Mouse (Mus musculus) common myeloid progenitor, adult 5-6 weeks (primary cell): ENCODE results near the gene Upf1. TPM values are rescaled to one million over a fixed set of nuclear protein-coding genes. Genes with fewer than 3 reads are reported as not detected.

Source experiments
- ATAC-seq: replicated peaks from 2 replicates; pipeline ENCODE4 v1.8.0; 2016; ENCODE audit warnings: low read depth, mild to moderate bottlenecking, moderate TSS enrichment, inconsistent platforms; ENCODE audit not compliant: poor library complexity, severe bottlenecking
- total RNA-seq: library from RNA; stranded (forward); fragments of 200-1000, 187-1606 nt; gene quantifications from 2 replicates; pipeline ENCODE4 v1.2.3, GENCODE M21; 2017

The Upf1 gene
- total RNA-seq, 1 experiment from 2014 or later, result 36.7 TPM

- peak; percentile 9; the same call in 1 of the 2 replicates for ATAC-seq
Observed at GRCm38 (mm10) chr8:70329835-70330740, 23.0 kb downstream of the Upf1 start.

- no peak for ATAC-seq
Observed at GRCm38 (mm10) chr8:70329124-70329834, 23.8 kb downstream of the Upf1 start, which contains the start of gene Gdf1. Gene Gdf1, plus strand, starts transcription at chr8:70329817.

GRCm38 (mm10) chr8:70327512-70327911 lies 25.6 kb downstream of the Upf1 start:
- no peak for ATAC-seq

- 0 out of 2 replicates have a peak, but pooled peaks have one; percentile 36 for ATAC-seq
Observed at GRCm38 (mm10) chr8:70323716-70324115, 29.4 kb downstream of the Upf1 start.

GRCm38 (mm10) chr8:70317872-70318271 lies 35.2 kb downstream of the Upf1 start:
- ATAC-seq, result no peak

GRCm38 (mm10) chr8:70316511-70317504 lies 36.3 kb downstream of the Upf1 start:
- ATAC-seq, result peak; percentile 27

GRCm38 (mm10) chr8:70315624-70316510 lies 37.2 kb downstream of the Upf1 start, which contains the start of gene Cers1:
Gene Cers1, plus strand, starts transcription at chr8:70315775.
- peak; percentile 54 for ATAC-seq

GRCm38 (mm10) chr8:70313399-70313798 lies 39.7 kb downstream of the Upf1 start:
- no peak for ATAC-seq

GRCm38 (mm10) chr8:70309311-70309710 lies 43.8 kb downstream of the Upf1 start:
- ATAC-seq, result peak; percentile 64; the same call in 1 of the 2 replicates

GRCm38 (mm10) chr8:70302901-70303300 lies 50.2 kb downstream of the Upf1 start:
- ATAC-seq, result no peak

- ATAC-seq, result peak; percentile 93
Observed at GRCm38 (mm10) chr8:70302358-70302890, 50.7 kb downstream of the Upf1 start, which contains the start of the genes Ddx49 and Cope. Gene Ddx49, minus strand, starts transcription at chr8:70302489. Gene Cope, plus strand, starts transcription at chr8:70302518.

- 0 out of 2 replicates have a peak, but pooled peaks have one; percentile 20 for ATAC-seq
Observed at GRCm38 (mm10) chr8:70300881-70301280, 52.2 kb downstream of the Upf1 start.

GRCm38 (mm10) chr8:70293988-70294405 lies 59.1 kb downstream of the Upf1 start:
- no peak for ATAC-seq

- ATAC-seq, result no peak
Observed at GRCm38 (mm10) chr8:70286737-70287136, 66.3 kb downstream of the Upf1 start.

GRCm38 (mm10) chr8:70285304-70285703 lies 67.8 kb downstream of the Upf1 start:
- ATAC-seq, result no peak

GRCm38 (mm10) chr8:70284421-70284820 lies 68.7 kb downstream of the Upf1 start:
- ATAC-seq, result no peak

- ATAC-seq, result no peak
Observed at GRCm38 (mm10) chr8:70283136-70284077, 69.7 kb downstream of the Upf1 start.
